Mouse (Mus musculus) cerebellum, postnatal 25 days (tissue): ENCODE results near the gene Tpm1.
A peak's percentile ranks its signal among the peaks of the same experiment; 100 is the strongest.

Experiments
- DNase-seq, 2 experiments: peaks; one replicate each; pipeline ENCODE4 v3.0.0; 2021; ENCODE audit warnings: mixed read lengths in 2 of 2

Tpm1 gene

DNA sequence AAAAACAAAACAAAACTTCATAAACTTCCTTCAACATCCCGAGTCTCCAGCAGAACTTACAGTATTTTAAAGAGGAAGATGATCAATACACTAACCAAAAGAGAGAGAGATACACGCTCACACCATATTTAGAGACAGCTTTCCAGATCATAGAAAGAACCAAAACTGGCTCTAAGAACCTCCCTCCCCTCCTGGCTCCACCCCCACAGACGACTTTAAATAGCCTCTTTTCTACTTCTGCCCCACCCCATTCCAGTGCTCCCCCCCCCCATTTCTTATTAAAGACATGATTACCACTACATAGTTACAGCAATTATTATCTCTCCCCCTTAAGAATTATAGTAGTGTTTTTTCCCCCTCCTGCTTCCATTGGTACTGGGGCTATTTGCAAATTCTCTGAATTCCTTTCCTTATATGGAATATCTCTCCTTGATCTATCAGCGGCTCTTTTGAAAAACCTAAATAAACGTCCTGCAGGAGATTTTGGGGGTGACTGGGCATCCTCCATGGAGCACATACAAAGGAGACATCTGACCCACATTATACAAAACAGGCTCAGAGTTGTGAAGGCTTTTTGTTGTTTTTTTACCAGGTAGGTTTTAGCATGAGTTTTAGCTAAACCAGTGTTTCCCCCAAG is 3.1 kb downstream of the Tpm1 start:
- no peak for DNase-seq

DNA sequence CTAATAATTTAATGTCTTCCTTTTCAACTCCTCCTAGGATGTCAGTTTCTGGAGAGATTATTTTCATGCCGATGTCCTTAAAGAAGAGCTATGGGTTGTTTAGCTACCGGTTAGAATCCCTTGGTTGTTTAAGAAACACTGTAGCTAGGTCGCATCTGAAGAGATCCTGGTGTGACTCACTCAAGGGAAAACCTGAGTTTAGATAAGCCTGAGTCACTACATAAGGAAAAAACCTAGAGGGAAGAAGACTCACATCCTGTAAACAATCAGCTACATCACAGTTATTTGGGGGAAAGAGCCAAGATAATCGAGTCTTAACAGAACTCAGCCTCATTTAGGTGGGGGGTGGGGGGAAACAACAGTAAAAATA is 3.9 kb downstream of the Tpm1 start:
- no peak for DNase-seq

DNA sequence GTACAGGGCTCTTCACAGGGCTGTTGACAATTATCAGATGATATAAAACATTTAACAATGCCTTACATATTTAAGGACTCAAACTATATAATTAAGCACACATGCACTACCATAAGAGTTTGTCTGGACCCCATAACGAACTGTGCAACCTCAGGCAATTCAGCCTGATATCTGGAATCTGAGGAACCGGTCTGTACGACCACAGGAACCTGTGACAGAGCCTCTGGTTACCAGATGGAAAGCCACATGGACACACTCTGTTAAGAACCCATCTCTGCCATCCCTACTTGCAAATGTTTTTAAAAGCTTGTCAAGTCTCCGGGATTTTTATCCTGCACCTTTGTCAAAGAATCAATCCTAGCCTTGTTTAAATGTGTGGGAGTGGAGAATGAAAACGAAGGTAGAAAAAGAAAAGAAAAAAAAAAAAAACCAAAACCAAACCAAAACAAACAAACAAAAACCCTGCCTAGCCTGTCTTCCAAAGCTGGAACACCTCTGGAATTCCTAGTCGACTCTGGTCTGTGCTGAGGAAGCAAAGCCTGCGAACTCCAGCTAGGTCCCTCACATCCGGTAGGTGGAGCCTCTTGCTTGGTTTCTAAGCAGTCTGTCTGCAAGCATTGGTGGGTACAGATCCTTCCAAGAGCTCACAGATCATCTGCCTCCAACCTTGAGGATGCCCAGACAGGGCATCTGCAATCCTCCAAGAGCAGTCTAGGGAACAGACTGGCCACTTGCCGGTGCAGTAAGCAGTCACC is 4.5 kb downstream of the Tpm1 start:
- DNase-seq, result peak; percentile 45 to 69

GRCm38 (mm10) chr9:67043231-67044199 is 5.7 kb downstream of the Tpm1 start:
- peak; percentile 99 to 100 for DNase-seq

DNA sequence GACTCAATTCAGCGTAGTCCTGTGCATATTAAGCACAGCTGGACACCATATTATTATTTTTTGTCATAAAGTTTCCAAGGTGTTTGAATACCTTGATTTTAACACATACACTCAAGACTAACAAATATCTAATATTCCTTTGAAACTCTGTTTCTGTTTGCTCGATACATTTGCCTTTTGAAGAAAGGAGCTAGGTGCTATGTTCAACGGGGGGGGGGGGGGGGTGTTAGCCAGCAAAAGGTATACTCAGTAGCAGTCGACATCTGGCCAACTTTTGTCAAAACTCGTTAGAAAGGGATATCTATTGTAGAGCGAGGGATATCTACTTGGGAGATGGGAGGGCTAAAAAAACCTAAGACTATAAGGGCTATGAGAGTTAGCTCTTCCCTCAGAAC is 6.4 kb downstream of the Tpm1 start:
- DNase-seq, result no peak

- DNase-seq, result no peak
These were observed 7.1 kb downstream of the Tpm1 start for GRCm38 (mm10) chr9:67041840-67042812.

- DNase-seq, result peak in 1 of 2 experiments; percentile 25
These were observed 8.0 kb downstream of the Tpm1 start for GRCm38 (mm10) chr9:67040963-67041839.

DNA sequence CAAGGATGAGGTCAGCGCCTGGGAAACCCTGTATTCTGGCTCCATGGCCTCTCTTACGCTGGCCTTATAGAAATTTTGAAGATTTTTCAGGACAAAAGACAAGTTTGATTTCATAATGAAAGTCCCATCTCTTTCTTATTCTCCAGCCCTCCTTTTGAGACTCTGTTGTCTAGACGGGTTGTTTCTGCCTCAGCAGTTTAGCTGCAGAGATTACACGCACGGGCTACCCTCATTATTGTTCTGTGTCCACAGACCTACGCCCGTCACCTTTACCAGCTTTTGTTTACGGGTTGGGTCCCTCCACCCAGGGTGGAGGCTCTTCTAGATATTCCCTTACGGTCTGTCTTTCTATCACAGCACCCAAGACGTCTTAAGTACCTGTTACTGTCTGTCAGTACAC is 9.3 kb downstream of the Tpm1 start:
- no peak for DNase-seq

DNA sequence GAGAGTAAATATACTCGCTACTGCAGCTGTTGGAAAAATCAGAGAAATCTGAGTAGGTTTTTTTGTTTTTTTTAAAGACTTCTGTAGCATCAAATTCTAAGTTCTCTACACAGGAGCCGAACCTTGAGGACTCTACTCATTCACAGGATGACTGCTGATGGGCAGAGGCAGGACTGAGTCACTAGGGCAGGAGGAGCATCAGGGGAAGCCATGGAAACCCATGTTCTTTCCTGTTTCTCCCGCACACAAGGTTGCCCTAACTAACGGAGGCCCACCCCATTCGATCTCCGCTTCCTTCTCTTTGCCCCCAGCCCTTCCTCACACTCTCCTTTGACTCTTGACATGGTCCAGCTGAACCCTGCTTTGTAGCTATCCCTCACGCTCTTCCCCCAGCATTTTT is 10.5 kb downstream of the Tpm1 start:
- no peak for DNase-seq

DNA sequence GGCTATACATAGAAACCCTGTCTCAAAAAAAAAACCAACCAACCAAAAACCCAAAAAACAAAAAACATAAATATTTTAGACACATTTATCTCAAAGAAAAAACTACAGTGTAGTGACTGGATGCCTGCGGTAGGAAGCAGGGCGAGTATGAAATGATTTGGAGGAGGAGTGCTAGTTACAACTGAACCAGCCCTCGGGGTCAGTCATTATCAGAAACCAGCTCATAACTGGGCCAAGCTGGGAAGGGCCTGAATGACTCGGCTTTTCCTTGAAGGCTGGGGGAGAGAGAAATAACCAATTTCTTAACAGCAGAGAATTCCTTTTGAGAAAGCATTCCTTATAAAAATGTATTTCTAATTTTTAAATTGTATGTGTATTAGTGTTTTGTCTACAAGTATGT is 11.5 kb downstream of the Tpm1 start:
- DNase-seq, result no peak

- no peak for DNase-seq
These were observed 12.6 kb downstream of the Tpm1 start for GRCm38 (mm10) chr9:67036527-67037118.

DNA sequence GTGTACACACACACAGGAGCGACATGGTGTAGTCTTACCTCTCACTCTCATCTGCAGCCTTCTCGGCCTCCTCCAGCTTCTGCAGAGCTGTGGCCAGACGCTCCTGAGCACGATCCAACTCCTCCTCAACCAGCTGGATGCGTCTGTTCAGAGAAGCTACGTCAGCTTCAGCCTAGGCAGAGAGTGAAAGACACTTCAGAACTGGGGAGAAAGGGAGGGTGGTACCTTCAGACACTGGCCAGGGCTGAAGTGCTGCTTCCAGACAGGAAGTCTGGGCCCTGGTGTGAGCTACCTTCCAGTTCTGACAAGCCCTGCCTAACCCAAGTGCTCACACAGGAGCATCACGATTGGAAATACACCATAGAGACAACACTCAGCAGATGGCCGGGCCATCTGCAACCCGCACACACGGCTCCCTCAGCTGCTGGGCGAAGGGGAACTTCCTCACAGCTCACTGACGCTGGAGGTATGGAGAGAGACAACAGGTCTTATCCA is 13.2 kb downstream of the Tpm1 start:
- peak; percentile 87 to 89 for DNase-seq

GRCm38 (mm10) chr9:67034677-67035076 is 14.5 kb downstream of the Tpm1 start:
- no peak for DNase-seq

GRCm38 (mm10) chr9:67033016-67033415 is 16.2 kb downstream of the Tpm1 start:
- no peak for DNase-seq

GRCm38 (mm10) chr9:67032611-67033010 is 16.6 kb downstream of the Tpm1 start:
- no peak for DNase-seq

DNA sequence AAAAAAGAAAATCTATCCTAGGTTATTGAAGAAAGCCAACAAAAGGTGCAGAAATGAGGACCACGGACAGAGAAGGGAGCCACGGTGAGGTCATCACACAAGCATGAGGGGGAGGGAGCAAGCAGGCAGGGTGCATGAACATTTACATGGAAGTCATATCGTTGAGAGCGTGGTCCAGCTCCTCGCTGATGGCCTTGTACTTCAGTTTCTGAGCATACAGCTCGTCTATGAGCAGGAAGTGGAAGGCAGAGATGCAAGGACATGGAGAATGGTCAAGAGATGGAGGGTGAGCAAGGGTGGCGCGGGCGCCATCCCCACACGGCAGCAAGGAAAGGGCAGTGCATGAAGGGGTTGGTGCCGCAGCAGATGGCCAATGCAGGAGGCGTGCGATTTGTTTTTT is 19.7 kb downstream of the Tpm1 start:
- no peak for DNase-seq

- DNase-seq, result no peak
These were observed 20.3 kb downstream of the Tpm1 start for GRCm38 (mm10) chr9:67028929-67029328.

DNA sequence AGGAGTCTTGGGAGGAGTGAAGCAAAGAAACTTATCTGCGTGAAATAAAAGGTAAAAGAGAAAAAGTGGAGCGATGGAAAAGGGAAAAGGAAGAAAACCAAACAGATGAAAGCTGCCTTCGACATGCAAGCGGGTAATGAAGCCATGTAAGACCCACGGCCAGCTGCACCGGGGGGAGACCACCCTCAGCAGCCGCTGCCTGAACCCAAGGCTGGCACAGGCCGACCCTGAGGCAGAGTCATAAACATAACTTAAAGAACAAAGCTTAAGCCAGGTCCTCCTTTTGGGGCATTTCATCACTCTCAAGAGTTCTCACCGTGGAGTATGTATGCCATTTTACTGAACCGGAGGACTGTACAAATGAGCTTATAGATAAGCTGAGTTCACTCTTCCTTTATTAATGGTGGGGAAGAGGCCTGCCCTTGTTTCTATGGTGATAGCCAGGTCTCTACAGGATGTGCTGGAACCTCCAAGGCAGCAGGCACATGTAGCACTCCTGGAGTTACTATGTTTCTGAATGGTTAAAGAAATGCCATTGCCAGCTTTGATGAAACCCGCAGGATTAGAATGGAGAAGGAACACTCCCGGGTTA is 21.0 kb downstream of the Tpm1 start:
- no peak for DNase-seq

DNA sequence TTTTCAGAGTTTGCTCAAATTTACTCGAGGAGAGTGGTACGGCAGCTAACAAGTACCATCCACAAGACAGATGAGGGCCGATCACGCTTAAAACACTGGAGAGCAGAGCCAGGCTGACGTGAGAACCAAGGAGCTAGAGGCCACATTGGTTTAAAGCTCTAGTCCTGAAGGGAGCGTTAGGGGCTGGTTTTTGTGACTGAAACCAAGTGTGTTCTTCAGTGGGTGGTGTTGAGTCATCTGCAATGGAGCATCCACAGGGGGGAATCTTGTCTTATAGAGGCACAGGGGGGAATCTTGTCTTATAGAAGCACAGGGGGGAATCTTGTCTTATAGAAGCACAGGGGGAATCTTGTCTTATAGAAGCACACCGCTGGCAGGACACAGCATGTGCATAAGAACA is 22.3 kb downstream of the Tpm1 start:
- no peak for DNase-seq

GRCm38 (mm10) chr9:67026061-67026460 is 23.1 kb downstream of the Tpm1 start:
- DNase-seq, result no peak
